Mouse (Mus musculus): Measurements from ENCODE around the gene Cand2.

The Cand2 gene

DNA sequence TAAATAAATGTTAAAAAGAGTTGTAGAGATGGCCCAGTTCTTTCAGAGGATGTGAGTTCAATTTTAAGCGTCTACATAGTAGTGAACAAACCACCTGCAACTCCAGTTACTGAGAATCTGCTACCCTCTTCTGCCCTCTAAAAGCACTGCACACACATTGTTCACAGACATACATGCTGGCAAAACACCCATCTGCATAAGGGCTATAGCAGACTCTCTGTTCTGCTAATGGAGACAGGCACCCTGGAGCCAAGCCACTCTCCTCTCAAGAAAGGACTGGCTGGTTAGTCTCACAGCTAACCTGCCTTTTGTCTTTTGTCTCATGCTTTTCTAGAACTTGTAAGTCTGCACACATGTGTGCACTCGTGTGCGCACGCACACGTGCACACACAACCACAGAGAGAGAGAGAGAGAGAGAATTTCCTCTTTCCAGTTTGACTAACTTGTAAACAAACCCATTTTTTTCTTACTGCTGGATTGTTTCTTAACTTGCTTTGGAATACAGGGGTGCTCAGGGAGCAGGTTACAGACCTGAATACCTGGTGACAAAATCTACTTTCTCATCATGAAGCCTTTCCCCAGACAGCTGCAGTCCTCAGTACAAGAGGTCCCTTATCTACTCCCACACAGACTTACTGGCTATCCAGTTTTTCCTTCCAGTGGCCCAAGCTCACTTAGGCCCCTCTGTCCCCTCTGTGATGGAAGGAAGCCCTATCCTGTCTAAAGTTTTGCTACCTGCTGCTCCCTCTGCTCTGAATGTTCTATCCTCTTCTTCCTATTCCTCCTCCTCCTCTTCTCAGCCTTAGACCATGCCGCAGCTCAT lies 56.7 kb downstream of the Cand2 start:
- DNase-seq (ENCODE audit: low spot score in 2 of 2) = no peak

GRCm38 (mm10) chr6:115832152-115832850 lies 58.0 kb downstream of the Cand2 start:
- DNase-seq (ENCODE audit: low spot score in 2 of 2) = no peak

DNA sequence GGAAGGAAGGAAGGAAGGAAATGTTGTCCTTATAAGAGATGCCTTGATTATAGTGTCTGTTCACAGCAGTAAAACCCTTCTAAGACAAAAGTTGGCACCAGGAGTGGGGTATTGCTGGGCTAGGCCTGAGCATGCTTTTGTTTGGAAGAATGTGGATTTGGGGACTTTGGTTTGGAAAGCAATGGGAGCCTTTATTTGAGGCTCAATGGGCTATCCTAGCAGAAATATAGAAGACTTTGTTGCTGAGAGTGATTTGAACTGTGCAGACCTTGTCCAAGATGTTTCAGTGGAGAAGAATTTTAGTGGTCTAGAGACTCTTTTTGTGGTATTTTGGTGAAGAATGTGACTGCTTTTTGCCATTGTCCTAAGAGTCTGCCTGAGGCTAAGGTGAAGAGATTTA lies 59.5 kb downstream of the Cand2 start:
- no peak for DNase-seq (ENCODE audit: low spot score in 2 of 2)

DNA sequence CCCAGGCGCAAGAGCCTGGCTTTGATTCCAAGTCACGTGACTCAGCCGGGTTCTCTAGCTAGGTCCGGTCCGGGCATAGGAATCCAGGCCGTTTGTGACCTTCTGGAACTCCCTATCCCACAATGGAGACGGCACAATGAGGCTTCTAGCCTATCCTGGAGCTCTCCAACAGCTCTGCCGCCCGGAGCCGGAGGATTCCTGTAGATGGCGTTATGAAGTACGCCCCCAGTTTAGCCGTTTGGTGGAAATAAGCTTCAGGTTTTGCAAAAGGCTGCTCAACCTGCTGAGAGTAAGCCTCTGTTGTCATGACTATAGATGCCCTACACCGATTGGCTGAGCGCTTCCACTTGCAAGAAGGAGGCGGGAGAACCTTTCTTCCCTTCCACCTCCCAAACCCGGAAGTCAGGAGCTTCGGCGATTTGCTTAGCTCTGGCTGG lies 63.8 kb downstream of the Cand2 start, which contains the start of gene Efcab12:
Efcab12 (minus strand) TSS at position 252 of the 437 bp plus-strand sequence.
- peak; percentile 45 to 68 for DNase-seq (ENCODE audit: low spot score in 2 of 2)

DNA sequence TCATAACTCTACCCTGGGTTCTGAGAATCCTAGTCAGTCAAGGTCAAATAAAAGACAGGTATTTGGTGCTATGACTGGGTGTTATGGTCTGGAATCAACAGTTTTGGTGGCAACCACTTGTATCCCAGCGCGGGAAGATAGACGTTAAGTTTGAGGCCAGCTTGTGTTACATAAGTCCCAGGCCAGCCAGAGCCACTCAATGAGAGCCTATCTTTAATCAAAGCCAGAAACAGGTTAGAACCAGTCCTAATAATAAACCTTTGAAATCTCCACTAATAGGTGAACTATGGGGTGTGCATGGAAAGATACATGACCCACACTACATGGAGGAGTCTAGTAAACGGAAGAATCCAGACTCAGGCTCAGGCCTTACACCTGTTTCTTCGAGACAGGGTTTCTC lies 64.4 kb downstream of the Cand2 start:
- DNase-seq (ENCODE audit: low spot score in 2 of 2) = no peak

GRCm38 (mm10) chr6:115845006-115845405 lies 70.7 kb downstream of the Cand2 start:
- DNase-seq (ENCODE audit: low spot score in 2 of 2) = no peak

DNA sequence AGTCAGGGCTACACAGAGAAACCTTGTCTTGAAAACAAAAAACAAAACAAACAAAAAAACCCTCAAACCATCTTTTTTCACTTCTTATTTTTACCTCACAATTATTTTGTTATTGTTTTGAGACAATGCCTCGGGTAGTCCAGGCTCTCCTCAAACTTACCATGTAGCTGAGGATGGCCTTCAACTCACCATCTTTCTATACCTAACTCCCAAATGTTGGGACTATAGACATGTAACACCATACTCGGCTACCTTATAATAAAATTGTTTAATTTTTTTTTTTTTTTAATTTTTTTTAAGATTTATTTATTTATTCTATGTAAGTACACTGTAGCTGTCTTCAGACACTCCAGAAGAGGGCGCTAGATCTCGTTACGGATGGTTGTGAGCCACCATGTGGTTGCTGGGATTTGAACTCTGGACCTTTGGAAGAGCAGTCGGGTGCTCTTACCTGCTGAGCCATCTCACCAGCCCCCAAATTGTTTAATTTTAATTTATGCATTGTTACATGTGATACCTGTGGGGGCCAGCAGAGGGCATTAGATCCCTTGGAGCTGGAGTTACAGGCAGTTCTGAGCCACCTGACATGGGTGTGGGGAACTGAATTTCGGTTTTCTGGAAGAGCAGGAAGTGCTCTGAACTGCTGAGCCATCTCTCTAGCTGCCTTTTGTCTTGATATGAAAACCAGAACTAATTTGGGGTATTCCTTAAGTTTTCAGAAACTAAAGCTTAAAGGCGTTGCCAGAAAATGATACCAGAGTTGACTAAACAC lies 72.5 kb downstream of the Cand2 start:
- peak in 1 of 2 experiments; percentile 71 for DNase-seq (ENCODE audit: low spot score in 2 of 2)

DNA sequence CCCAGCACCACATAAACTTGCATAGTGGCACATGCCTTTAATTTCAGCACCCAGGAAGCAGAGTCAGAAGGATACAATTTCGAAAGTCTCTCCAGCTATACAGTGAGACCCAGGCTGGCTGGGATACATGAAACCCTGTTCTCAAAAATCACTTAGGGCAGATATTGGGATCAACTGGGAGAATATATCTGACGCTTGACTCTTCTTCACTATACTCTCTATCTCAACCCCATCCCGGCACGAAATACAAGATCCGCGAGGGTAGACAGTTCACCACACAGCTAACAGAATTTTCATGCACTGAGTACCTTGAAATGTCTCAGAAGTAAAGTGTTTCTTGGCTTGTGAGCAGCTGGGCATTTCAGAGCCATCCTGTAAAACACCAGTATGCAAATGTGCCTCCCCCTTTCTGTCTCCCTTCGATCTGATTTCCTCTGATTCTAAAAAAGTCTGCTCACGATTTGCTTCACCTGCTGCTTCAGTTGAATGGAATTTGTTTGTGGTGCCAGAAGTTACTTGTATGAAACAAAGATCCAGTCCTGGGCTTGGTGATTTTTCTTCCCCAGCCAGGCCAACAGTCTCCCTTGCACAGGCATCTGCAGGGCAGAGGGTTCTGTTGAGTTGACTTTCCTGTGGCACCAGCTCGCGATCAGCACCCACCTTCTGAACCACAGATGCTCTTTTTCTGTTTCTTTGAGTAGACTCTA lies 74.4 kb downstream of the Cand2 start:
- DNase-seq (ENCODE audit: low spot score in 2 of 2) = no peak

DNA sequence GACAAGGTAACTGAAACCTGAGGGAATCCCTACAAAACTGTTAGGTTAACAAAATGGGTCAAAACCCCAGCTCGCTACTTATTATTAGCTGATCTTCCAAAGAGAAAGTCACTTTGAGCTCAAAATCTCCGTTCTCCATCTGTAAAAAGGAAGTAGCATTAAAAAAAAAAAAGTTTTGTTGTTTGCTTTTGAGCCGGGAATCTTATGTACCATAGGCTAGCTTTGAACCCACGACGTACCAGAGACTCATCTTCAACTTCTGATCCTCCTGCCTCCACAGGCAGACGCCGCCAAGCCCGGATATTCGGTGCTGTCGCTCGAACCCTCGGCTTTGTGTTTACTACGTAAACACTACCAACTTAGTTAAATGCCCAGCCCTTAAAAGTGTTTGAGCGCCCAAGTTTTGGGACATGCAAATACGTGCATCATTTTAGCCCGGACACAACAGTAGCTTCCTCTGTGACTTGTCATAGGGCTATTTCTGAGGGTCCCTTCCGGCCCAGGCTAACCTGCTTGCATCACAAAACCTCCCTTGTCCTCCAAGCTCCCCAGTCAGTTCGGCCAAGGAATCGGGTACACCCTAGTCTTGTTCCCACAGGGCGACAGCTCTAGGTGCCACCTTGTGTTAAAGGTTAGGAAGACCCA lies 78.2 kb downstream of the Cand2 start:
- DNase-seq (ENCODE audit: low spot score in 2 of 2) = no peak

- DNase-seq (ENCODE audit: low spot score in 2 of 2) = peak; percentile 98
These were observed 78.9 kb downstream of the Cand2 start, which contains the start of the genes Mbd4 and Ift122 for GRCm38 (mm10) chr6:115853091-115853813. Gene Mbd4 (minus strand): TSS chr6:115853371. Gene Ift122 (plus strand): TSS chr6:115853470.

DNA sequence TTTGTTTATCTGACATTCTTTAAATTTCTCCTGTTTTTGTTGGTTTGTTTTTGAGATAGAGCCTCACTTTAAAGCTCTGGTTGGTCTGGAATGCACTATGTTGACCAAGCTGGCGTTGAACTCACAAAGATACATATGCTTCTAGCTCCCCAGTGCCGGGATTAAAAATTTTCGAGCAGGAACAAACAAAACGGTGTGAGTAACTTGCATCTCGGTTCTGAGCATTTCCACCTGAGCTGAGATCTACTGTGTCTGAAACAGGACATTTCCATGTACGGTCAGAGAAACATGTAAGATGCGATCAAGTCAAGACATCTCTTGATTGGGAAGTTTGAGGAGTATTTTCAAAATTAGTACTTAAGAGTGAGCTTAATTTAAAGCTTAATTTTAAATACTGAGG lies 79.6 kb downstream of the Cand2 start:
- no peak for DNase-seq (ENCODE audit: low spot score in 2 of 2)

GRCm38 (mm10) chr6:115854432-115854831 lies 80.1 kb downstream of the Cand2 start:
- no peak for DNase-seq (ENCODE audit: low spot score in 2 of 2)

Data from urinary bladder, postnatal 4 days (tissue).